Mouse (Mus musculus) retina, adult 2 months (tissue): ENCODE results near the gene Fbxw4.

Source experiments
- DNase-seq: peaks from one replicate; pipeline ENCODE4 v3.0.0-alpha.2; 2012; ENCODE audit warnings: low read depth, low spot score

Fbxw4 gene

GRCm38 (mm10) chr19:45659738-45660502 is at the start of gene Fbxw4:
Gene Fbxw4, minus strand, starts transcription at chr19:45660312.
- DNase-seq: peak; percentile 33

DNA sequence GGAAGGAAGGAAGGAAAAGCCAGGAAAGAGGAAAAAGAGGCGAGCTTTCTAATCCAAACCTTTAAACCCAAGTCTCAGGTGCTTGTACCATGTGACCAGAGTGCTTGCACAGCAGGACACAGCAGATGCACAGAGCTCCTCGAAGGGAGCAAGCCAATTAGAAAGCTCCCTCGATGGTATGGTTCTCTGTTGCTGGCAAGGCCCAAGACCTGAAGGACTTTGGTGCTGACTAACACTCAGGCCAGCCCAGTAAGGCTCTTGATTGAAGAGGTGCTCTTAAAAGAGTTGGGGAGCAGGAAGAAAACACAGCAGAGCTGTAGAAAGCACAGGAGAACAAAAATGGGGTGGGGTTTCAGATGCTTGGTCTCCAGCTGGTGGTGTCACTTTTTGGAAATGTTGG is 48.6 kb upstream of the Fbxw4 start:
- no peak for DNase-seq

DNA sequence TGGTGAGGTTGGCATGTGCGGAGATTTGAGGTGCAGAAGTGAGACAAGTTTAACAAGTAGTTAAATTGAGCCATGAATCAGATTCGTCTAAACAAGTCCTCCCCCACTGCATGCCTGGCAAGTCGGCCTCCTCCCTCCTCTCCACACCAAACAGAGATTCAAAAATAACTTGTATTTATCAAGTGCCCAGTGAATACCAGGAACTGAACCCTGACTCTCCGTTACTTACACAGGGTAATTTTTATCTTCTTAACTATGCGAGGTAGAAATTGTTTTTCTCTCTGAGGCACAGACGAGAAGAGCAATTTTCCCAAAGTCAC is 36.1 kb upstream of the Fbxw4 start:
- DNase-seq: no peak

DNA sequence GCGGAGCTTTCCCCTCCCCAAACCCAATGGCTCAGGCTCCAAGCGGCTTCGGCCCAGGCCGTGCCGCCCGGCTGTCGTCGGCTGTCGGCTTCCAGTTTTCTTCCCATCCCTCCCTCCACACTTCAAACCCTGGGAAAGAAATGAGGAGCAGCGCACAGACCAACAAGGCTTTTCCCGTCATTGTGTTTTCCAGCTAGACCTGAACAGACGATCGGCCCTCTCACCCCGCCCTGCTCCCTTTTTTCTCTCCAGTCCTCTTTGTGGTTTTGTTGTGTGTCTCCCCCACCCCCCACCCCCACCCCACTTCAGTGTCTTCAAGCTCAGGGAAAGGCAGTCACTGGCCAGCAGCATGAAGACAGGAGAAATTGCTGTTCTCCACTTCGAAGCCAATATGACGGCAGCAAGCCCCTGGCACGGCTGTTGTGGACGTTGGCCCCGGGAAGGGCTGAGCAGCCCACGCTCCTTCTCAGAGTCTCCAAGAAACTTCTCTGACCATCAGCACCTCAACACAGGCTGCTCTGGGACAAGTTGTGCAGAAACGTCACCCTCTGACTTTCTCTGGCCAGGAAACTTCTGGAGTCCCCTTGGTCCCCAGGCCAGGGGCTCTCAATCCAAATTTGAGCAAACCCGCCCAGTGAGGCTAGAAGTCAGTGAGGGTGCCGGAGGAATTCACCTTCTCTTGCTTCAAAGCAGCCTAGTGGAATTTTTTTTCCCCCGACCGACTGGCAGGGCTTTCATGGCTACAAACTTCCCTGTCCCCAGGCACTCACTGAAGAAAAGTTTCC is 35.6 kb upstream of the Fbxw4 start:
- no peak for DNase-seq

GRCm38 (mm10) chr19:45694056-45694455 is 33.9 kb upstream of the Fbxw4 start:
- DNase-seq: no peak

GRCm38 (mm10) chr19:45692211-45692610 is 32.1 kb upstream of the Fbxw4 start:
- DNase-seq: no peak

GRCm38 (mm10) chr19:45691001-45691535 is 31.0 kb upstream of the Fbxw4 start:
- no peak for DNase-seq

GRCm38 (mm10) chr19:45687001-45687400 is 26.9 kb upstream of the Fbxw4 start:
- DNase-seq: no peak

DNA sequence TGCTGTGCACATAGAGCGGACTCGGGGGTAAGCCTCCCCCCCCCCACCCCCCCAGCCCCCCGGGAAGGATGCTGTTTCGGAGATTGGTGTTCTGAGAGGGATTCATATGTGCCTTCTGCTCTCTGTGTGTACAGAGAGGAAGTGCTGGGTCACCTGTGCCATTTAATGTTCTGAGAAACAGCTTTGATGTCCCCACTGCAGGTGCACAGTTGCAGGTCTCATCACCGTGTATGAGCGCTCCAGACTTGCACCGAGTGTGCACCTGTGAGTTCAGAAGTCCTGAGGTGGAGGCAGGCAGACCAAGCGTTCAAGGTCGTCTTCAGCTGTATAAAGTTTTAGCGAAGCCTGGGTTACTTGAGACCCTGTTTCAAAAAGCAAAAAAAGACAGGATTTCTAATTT is 23.6 kb upstream of the Fbxw4 start:
- DNase-seq: no peak

DNA sequence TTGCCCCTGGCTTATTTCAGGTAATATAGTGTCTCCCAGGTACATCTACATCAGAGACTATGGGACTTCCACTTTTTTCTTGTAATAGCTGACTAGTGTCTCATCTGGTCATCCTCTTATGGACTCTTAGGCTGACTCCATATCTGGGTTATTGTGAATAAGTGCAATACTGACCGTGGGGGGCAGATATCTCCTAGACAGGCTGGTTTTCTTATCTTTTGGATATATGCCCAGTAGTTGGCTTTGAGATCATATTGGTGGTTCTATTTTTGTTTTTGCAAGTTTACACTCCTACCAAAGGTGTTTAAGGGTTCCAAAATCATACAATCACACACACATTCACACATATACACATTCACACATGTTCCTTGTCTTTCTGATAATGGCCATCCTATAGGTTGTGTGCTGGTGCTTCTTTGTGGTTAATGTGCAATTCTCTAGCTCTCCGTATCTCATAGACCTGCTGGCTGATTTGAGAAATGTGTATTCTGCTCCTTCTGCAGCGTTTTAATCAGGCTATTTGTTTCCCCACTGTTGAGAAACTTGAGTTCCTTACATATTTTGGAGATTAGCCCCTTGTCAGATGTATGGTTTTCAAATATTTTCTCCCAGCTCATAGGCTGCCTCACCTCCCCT is 20.5 kb upstream of the Fbxw4 start:
- no peak for DNase-seq

- no peak for DNase-seq
These were observed 16.7 kb upstream of the Fbxw4 start for GRCm38 (mm10) chr19:45676723-45677269.

DNA sequence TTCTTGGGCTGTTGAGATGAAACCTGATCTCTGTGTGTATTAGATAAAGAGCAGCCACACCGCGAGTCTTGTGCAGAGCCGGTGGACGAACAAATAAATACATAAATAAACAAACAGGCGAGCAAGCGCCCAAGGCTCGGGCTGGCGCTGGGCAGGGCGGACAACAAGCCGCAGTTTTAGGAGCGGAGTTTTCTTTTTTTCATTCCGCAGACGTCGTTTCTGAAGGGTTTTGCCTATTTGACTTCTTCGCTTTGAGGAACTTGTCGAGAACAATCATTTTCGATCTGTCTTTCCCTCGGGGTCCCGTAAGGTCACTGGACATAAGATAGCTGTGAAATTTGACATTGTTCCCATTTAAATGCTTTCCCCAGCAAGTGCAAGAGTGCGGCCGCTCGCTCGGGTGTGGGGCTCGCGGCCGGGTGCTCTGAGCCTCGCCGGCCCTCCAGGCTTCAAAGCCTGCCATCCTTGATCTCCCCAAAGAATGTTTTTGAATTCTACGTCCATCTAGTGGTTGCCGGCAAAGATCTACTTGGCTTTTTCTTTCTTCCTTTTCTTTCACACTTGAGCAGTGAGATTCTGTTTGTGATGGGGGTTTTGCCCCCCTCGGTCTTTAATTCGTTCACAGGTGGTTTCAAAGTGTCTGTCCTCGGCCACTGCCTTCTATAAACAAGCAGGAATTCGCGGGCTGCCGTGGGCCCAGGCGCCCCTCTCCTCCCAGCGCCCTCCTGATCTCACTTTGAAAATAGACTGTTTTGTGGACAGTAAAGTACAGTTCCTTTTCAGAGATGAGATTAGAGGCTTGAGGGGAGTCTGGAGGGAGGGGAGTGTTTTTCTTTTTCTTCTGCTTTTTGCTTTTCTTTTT is 15.8 kb upstream of the Fbxw4 start:
- no peak for DNase-seq

GRCm38 (mm10) chr19:45675196-45675595 is 15.1 kb upstream of the Fbxw4 start:
- DNase-seq: no peak

DNA sequence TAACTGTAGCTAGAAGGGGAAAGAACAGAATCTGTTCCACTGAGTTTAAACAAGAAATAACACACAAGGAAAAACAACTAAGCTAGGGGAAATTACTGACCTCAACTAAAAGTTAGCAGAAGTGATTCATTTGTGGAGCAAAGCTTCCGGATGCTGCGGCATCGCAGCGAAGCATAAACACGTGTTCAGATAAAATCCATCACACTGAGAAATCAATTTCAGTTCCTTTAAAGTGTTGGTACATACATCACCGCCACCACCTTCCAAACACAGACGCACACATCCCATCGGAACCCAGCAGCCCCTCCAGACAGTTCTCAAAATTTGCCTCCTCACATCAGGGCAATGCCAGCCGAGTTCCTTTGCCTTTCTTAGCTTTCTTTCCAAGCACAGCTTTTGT is 12.9 kb upstream of the Fbxw4 start:
- no peak for DNase-seq

- DNase-seq: no peak
These were observed 8.9 kb upstream of the Fbxw4 start for GRCm38 (mm10) chr19:45668986-45669385.

GRCm38 (mm10) chr19:45663851-45664250 is 3.7 kb upstream of the Fbxw4 start:
- no peak for DNase-seq

DNA sequence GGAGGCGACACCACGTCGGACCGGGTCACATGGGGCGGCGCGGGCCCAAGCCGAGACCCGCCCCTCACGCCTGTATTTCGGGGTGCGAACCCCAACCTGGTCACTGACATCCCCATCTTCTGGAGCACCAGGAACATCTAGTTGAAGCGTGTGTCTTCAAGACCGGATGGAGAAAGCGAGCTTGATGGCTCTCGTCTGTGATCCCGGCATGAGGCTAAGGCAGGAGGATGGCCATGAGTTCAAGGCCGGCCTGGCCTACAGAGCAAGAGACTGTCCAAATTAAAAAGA is 335 bp upstream of the Fbxw4 start:
- DNase-seq: peak; percentile 32

GRCm38 (mm10) chr19:45659301-45659737 is 793 bp downstream of the Fbxw4 start:
- no peak for DNase-seq

- no peak for DNase-seq
These were observed 1.4 kb downstream of the Fbxw4 start for GRCm38 (mm10) chr19:45658556-45659268.

GRCm38 (mm10) chr19:45657828-45658227 is 2.3 kb downstream of the Fbxw4 start:
- DNase-seq: no peak
